Mouse (Mus musculus) A20 (cell line): ENCODE measurements around the gene Abca7.

Experiments used
- DNase-seq: peaks from one replicate; pipeline ENCODE4 v3.0.0-alpha.2; 2011; ENCODE audit warnings: low read depth, low spot score

The Abca7 gene

GRCm38 (mm10) chr10:79996272-79997033 lies at the start of gene Abca7:
Gene Abca7 (plus strand): TSS chr10:79996494.
- DNase-seq = peak; percentile 96

GRCm38 (mm10) chr10:79946752-79947322 lies 49.5 kb upstream of the Abca7 start:
- no peak for DNase-seq

GRCm38 (mm10) chr10:79947502-79947901 lies 48.8 kb upstream of the Abca7 start:
- no peak for DNase-seq

- DNase-seq = no peak
These were observed 46.4 kb upstream of the Abca7 start for GRCm38 (mm10) chr10:79949873-79950272.

- DNase-seq = no peak
These were observed 45.6 kb upstream of the Abca7 start for GRCm38 (mm10) chr10:79950661-79951060.

- DNase-seq = peak; percentile 60
These were observed 42.3 kb upstream of the Abca7 start for GRCm38 (mm10) chr10:79953946-79954345.

GRCm38 (mm10) chr10:79955691-79956090 lies 40.6 kb upstream of the Abca7 start:
- DNase-seq = no peak

- DNase-seq = no peak
These were observed 39.6 kb upstream of the Abca7 start for GRCm38 (mm10) chr10:79956643-79957154.

GRCm38 (mm10) chr10:79958140-79958816 lies 38.0 kb upstream of the Abca7 start:
- DNase-seq = peak; percentile 89

GRCm38 (mm10) chr10:79959412-79959811 lies 36.9 kb upstream of the Abca7 start:
- peak; percentile 52 for DNase-seq

GRCm38 (mm10) chr10:79959847-79960601 lies 36.3 kb upstream of the Abca7 start, which contains the start of gene Wdr18:
Gene Wdr18 (plus strand): TSS chr10:79960152.
- peak; percentile 100 for DNase-seq

- DNase-seq = no peak
These were observed 35.5 kb upstream of the Abca7 start for GRCm38 (mm10) chr10:79960671-79961294.

GRCm38 (mm10) chr10:79964727-79965126 lies 31.6 kb upstream of the Abca7 start:
- DNase-seq = no peak

GRCm38 (mm10) chr10:79965325-79965724 lies 31.0 kb upstream of the Abca7 start:
- no peak for DNase-seq

GRCm38 (mm10) chr10:79966886-79967400 lies 29.4 kb upstream of the Abca7 start:
- DNase-seq = no peak

GRCm38 (mm10) chr10:79968181-79968580 lies 28.1 kb upstream of the Abca7 start:
- no peak for DNase-seq

- DNase-seq = no peak
These were observed 27.1 kb upstream of the Abca7 start for GRCm38 (mm10) chr10:79969124-79969568.

GRCm38 (mm10) chr10:79970415-79971182 lies 25.7 kb upstream of the Abca7 start, which contains the start of gene Grin3b:
Gene Grin3b (plus strand): TSS chr10:79970715.
- DNase-seq = no peak

GRCm38 (mm10) chr10:79971183-79971497 lies 25.2 kb upstream of the Abca7 start:
- no peak for DNase-seq

- DNase-seq = no peak
These were observed 23.5 kb upstream of the Abca7 start for GRCm38 (mm10) chr10:79972831-79973230.
